Mouse (Mus musculus) natural killer cell, adult 2 months (primary cell): ENCODE results near the gene Fetub.
"Not testable (repeated sequence)": the region's sequence is repeated elsewhere in the genome, so short reads cannot be mapped to it uniquely, and the experiment has no call there.

Experiments used
- DNase-seq, 2 experiments: peaks; one replicate each; pipeline ENCODE4 v3.0.0; 2022; ENCODE audit warnings: low spot score in 2 of 2

The Fetub gene

GRCm38 (mm10) chr16:22909290-22909689 lies 8.8 kb upstream of the Fetub start:
- no peak for DNase-seq

- DNase-seq, result no peak
Measured at GRCm38 (mm10) chr16:22911986-22912385, 6.1 kb upstream of the Fetub start.

GRCm38 (mm10) chr16:22912886-22913285 lies 5.2 kb upstream of the Fetub start:
- DNase-seq, result no peak

- DNase-seq, result no peak
Measured at GRCm38 (mm10) chr16:22914276-22914675, 3.9 kb upstream of the Fetub start.

GRCm38 (mm10) chr16:22918664-22919312 lies 654 bp downstream of the Fetub start:
- DNase-seq, result no peak

- DNase-seq, result no peak
Measured at GRCm38 (mm10) chr16:22919971-22920854, 2.1 kb downstream of the Fetub start.

- DNase-seq, result no peak
Measured at GRCm38 (mm10) chr16:22921761-22922160, 3.6 kb downstream of the Fetub start.

GRCm38 (mm10) chr16:22922433-22922832 lies 4.3 kb downstream of the Fetub start:
- DNase-seq, result no peak

GRCm38 (mm10) chr16:22929575-22929974 lies 11.4 kb downstream of the Fetub start:
- DNase-seq, result no peak

GRCm38 (mm10) chr16:22931431-22932200 lies 13.5 kb downstream of the Fetub start:
- no peak for DNase-seq

GRCm38 (mm10) chr16:22937631-22938030 lies 19.5 kb downstream of the Fetub start:
- no peak for DNase-seq

- DNase-seq, result no peak
Measured at GRCm38 (mm10) chr16:22938541-22938940, 20.4 kb downstream of the Fetub start.

- no peak for DNase-seq
Measured at GRCm38 (mm10) chr16:22939120-22939695, 21.1 kb downstream of the Fetub start.

- not testable (repeated sequence) for DNase-seq
Measured at GRCm38 (mm10) chr16:22941825-22942476, 23.8 kb downstream of the Fetub start.

- DNase-seq, result no peak
Measured at GRCm38 (mm10) chr16:22947371-22947770, 29.2 kb downstream of the Fetub start.

GRCm38 (mm10) chr16:22950840-22951395 lies 32.8 kb downstream of the Fetub start, which contains the start of gene Hrg:
Gene Hrg (plus strand): TSS chr16:22951072.
- DNase-seq, result no peak

GRCm38 (mm10) chr16:22953069-22953468 lies 34.9 kb downstream of the Fetub start:
- DNase-seq, result no peak

GRCm38 (mm10) chr16:22955397-22956084 lies 37.4 kb downstream of the Fetub start:
- no peak for DNase-seq

GRCm38 (mm10) chr16:22956085-22956439 lies 37.9 kb downstream of the Fetub start:
- no peak for DNase-seq

GRCm38 (mm10) chr16:22961073-22961472 lies 42.9 kb downstream of the Fetub start:
- no peak for DNase-seq
